Mouse (Mus musculus) gastrocnemius, adult 2 months (tissue): ENCODE data around the gene Wipf3. TPM values are rescaled to one million over a fixed set of nuclear protein-coding genes. Genes with fewer than 3 reads are reported as not detected.

Experiments used
- DNase-seq: peaks from one replicate; pipeline ENCODE4 v3.0.0; 2022
- H3K27ac ChIP-seq: fragments of 200-600 bp; 2 replicates; pipeline ENCODE4 v1.8.1; 2022; ENCODE audit warnings: mild to moderate bottlenecking
- H3K4me3 ChIP-seq: fragments of 200-600 bp; 2 replicates; pipeline ENCODE4 v1.8.1; 2022; ENCODE audit warnings: mild to moderate bottlenecking, moderate library complexity
- CTCF ChIP-seq: fragments of 200-600 bp; IDR thresholded peaks from 2 replicates; pipeline ENCODE4 v1.8.1; 2022; ENCODE audit warnings: antibody characterized with exemption, mild to moderate bottlenecking, moderate library complexity
- intact Hi-C: fragments of 180-260 bp; cut with DNase I; formaldehyde crosslinking; loops from one replicate; pipeline ENCODE4 v1.15.1; 2025
- total RNA-seq, 2 experiments: library from RNA; stranded (reverse); gene quantifications; 2 replicates each; pipeline ENCODE4 v1.2.3; 2021

Wipf3 gene
- total RNA-seq, 2 experiments from 2014 or later = 11.3 to 14.3 TPM

- Histone ChIP-seq H3K27ac (no peak overlapping the region), H3K4me3 (no peak overlapping the region)
- intact Hi-C loops = no loop called here
- no peak for DNase-seq
- no peak for TF ChIP-seq CTCF
Measured at GRCm38 (mm10) chr6:54552721-54553413, 123.5 kb downstream of the Wipf3 start.

Other genes with a start within 250 kb of the Wipf3 start
- gene Prr15, start 103.8 kb upstream of the Wipf3 start, total RNA-seq = under 1 TPM; 0.71 to 0.78 TPM
- gene Scrn1, start 136.9 kb downstream of the Wipf3 start, total RNA-seq = 1 to 10 TPM; 1.4 to 1.6 TPM
- 1 to 10 TPM; 3.3 to 4.0 TPM for gene Plekha8, start 165.5 kb downstream of the Wipf3 start, total RNA-seq
- gene Fkbp14, start 167.7 kb downstream of the Wipf3 start, total RNA-seq = 1 to 10 TPM; 3.4 to 6.3 TPM